Mouse (Mus musculus) urinary bladder, adult 2 months (tissue): ENCODE data around the gene Espn. TPM values are rescaled to one million over a fixed set of nuclear protein-coding genes. Genes with fewer than 3 reads are reported as not detected.
A peak's percentile ranks its signal among the peaks of the same experiment; 100 is the strongest.

Experiments
- DNase-seq: peaks from one replicate; pipeline ENCODE4 v3.0.0; 2022; ENCODE audit warnings: low spot score
- polyA plus RNA-seq: library from polyadenylated mRNA; depleted of rRNA; stranded (reverse); fragments of >200 nt; gene quantifications from 2 replicates; pipeline ENCODE4 v1.2.3, GENCODE M21; 2012

Espn gene
- polyA plus RNA-seq, 1 experiment = 7.8 TPM

GRCm38 (mm10) chr4:152146033-152146827, 5.9 kb downstream of the Espn start:
- DNase-seq = no peak

DNA sequence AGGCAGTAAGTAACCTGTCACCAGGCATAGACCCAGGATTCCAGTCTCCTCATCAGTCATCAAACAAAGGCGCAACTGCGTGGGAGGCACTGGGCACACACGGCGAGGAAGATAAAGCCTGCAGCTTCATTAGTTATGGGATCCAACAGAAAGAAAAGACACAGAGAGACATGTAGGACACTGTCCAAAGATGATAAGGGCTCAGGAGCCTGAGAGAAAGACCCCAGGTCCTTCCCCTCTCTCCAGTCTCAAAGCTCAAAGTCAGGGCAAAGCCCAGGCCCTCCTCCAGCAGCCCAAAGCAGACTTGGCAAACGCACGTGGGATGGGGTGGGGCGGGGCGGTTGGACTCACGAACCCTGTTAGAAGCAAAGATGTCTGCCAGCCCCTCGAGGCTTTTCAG, 6.7 kb downstream of the Espn start:
- DNase-seq = no peak

GRCm38 (mm10) chr4:152143632-152144031, 8.5 kb downstream of the Espn start:
- no peak for DNase-seq

DNA sequence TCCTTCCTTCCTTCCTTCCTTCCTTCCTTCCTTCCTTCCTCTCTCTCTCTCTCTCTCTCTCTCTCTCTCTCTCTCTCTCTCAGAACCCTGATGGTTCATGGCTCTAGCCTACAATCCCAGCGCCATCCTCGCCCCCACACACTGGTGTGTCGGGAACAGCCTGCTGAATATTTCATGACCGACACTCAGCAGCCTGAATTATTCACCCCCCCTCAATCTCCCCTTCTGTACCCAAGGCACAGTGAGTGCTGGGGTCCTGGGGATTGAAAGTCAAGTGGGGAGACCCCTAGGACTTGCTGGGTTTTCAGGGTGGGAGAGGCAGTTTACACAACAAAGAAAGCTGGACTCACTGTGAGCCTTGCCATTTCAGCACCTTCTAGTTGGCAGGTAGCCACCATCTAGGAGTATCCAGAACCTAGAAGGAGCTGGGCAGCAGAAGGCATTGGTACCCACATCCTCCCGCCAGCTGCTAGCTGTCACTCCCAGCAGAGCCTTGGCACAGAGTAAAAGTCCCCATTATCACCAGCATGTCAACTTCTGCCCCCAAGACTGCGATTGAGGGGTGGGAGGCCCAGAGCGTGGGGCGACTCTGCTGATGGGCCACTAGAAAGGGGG, 10.5 kb downstream of the Espn start:
- DNase-seq = no peak

- no peak for DNase-seq
These were observed 11.7 kb downstream of the Espn start for GRCm38 (mm10) chr4:152140441-152140840.

- DNase-seq = peak; percentile 83
These were observed 13.5 kb downstream of the Espn start for GRCm38 (mm10) chr4:152138497-152139260.

DNA sequence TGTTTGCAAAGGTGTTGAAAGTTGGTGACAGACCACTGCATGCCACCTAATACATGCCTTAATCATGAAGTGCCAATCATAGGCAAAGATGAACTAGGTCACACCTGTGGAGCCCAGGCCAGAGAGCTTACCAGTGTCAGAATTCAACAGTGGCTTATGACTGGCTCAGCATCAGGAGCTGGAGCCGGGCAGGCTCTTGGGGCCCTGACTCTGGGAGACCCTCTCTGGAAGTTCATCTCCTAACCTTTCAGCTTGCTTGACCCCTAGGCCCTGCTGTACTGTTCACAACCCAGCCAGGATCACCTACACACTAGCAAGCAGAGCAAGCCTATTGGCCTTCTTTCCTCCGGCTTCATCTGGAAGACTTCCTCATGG, 15.3 kb downstream of the Espn start:
- no peak for DNase-seq

DNA sequence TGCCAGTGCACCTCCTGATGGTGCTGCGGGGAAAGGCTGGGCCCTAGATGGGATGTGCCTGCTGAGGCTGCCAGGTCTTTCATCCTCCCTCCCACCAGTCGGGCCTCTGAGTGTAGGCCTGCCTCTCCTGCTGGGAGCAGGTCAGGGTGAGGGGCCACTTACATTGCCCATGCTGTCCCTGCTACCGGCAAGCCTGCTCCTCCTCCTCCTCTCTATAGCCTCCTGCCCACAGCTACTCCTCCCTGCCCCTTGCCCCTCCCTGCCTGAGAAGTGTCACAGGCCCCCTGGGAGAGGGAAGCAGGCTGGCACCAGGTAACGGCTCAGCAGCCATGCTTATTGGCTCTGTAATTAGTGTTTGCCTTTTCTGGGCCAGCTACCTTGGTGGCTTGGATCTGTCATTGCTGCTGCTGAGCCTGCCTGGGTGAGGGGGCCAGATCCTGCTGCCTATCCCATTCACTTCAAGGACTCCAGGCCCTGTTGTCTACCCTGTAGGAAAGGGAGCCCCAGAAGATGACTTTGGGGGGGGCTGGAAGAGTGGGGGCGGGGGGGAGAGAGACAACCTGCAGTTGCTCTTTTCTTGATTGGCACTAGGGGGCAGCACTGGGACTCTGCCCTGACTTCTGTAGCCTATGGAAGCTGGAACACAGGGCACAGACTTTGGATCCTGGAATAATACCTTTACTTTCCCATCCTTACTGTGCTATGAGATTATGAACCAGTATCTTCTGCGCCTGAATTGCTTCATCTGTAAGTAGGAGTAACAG, 15.9 kb downstream of the Espn start:
- DNase-seq = no peak

GRCm38 (mm10) chr4:152135363-152135762, 16.8 kb downstream of the Espn start:
- DNase-seq = no peak

- no peak for DNase-seq
These were observed 17.7 kb downstream of the Espn start for GRCm38 (mm10) chr4:152134507-152134906.

GRCm38 (mm10) chr4:152133213-152133612, 19.0 kb downstream of the Espn start:
- DNase-seq = no peak

DNA sequence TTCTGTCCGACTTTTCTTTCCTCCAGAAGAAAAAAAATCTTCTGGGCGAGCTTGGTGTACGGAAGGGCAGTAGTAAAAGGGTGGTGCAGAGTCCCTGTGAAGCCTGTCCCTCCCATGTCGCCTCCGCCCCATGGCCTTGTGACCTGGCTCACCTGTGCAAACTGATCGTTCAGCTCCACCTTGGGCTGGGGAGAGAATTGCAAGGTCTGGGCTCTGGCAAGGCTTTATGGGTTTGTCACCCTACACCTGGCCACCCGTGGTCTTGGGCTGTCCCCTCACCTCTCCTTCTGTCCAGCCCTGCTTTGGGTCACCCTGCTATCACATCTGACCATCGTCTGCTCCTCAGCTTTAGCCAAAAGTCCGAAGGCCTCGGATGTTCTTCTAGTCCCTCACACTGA, 19.4 kb downstream of the Espn start:
- no peak for DNase-seq

GRCm38 (mm10) chr4:152131809-152132771, 20.1 kb downstream of the Espn start:
- no peak for DNase-seq

DNA sequence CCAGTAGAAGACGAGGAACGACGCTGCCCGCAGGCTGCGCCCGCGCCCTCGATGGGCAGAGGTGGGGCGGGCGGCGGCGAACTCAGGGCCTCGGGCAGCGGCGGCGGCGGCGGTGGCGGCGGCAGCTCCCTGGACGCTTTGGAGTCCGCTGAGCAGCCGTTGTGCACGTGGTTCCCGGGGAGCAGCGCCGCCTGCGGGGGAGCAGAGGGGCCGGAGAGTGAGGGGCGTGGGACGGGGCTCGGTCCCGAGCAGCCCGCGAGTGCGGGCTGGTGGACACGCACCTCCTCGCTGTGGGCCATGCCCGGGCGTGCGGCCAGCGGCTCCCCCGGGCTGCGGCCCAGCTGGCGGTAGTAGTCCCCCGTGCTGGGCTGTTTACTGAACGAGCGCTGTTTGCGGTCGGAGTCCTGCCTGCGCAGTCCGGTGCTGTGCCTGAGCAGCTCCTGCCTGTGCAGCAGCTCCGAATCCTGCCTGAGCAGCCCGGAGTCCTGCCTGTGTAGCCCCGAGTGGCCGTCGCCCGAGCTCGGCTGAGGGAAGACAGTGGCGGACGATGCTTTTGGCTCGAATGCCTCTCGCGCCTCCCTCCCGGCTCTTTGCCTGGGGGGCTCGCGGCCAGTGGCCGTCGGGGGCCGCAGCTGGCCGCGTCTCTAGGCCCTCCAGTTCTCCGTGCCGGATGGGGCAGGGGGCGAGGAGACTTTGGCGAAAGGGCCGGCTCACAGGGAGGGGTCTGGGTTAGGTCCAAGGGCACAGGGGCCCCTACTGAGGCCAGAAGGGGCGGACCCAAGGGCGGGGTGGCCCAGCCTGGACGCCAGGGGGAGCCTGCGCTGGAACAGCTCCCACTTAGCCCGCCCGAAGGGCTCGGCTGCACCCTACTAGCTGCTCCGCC, 21.2 kb downstream of the Espn start:
- no peak for DNase-seq

DNA sequence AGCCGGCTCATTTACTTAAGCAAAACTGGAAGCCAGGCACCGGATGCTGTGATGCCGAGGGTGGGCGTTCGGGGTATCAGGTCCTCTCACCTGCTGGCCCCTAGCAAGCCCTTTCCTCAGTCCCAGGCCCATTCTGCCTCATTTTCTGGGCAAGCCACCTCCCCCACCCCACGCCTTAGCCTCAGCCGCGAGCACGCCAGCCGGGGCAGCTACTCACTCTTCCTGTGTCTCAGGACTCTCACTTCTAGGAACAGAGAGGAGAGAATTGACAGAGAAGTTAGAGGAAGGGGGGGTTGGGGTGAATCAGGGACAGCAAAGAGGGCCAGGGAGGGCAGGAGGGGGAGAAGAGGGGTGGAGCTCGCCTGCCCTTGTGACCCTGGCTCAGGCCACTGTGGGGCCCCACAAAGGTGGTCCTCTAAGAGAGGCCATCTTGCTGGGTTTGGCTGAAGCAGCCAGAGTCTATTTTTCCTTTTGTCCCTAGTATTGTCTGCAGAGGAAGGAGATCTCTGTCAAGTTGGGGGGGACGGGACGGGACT, 22.7 kb downstream of the Espn start:
- DNase-seq = no peak

DNA sequence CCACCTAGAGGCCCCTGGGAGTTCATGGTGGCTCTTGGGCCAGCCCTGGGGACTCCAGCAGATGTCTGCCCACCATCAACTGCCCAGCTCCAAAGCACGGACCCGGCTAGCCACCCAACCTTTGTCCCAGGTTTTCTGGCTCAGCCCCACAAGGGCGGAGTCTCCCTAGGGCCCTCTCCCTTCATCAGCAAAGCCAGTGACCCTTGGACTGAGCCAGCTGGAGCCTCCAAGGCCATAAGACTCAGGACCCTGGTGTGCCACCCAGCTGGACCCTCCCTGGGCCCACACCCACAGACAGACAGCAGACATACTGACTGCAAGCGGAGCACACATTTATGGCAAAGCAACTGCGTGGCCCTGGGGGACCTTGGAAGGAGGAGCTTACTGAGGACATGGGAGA, 23.4 kb downstream of the Espn start:
- no peak for DNase-seq

DNA sequence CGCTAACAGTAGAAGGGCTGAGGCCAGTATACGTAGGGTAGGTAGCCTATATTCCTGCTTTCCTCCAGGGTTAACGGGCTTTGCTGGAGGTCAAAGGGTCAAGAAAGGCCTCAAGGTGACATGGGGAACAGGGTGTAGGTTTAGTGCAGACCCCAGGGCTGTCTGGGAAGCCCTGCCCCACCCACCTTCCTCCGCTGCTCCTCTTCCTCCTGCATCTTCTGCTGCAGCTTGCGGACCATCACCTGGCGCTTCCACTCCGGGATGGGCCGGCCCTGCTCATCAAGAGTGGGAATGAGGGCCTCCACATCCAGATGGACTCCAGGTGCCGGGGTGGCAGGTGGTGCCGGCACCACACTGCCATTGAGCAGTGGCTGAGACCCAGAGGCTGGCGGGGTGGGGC, 24.3 kb downstream of the Espn start:
- no peak for DNase-seq

- no peak for DNase-seq
These were observed 25.9 kb downstream of the Espn start for GRCm38 (mm10) chr4:152126026-152126920.
